Mouse (Mus musculus) erythroblast, embryonic 14.5 days (primary cell): ENCODE data around the gene Klf1.

Source experiments
- GATA1 ChIP-seq: IDR thresholded peaks from 2 replicates; pipeline ENCODE4 v1.6.1; 2012; ENCODE audit warnings: low read length, inconsistent platforms, mixed read lengths
- TAL1 ChIP-seq: IDR thresholded peaks from 3 replicates; pipeline ENCODE4 v1.6.1; 2012; ENCODE audit warnings: low read length, inconsistent platforms, mixed read lengths

DNA sequence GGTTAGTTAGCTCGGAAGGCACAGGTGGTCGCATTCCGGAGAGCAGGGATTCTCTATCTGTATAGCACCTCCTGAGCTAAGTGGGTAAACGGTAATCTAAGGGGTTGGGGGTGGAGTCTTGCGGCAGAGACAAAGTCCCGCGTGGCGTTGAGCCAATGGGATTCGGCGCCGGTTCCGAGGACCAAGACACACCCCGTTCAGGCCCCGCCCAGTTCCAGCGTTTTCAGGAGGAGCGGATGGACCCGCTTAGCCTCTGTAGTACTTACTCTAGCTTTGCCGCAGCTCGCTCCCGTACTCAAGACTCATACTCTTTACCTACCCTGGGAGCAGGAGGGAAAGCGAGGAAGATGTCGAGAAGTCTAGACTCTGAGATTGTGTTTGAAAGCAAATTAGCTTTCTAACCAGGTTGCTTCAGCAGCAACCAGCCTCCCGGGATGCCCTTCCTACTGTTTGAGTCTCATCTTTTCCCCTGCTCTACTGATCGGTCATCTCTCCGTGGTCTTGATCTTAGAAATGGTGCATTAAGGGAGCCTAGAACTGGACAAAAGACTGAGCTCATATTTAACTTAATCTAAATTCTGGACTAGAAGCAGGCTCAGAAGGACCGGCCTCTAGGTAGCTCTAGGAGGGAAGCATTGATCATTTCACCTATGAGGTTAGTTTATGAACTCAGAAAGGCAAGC, 42.9 kb downstream of the Klf1 start:
- no peak for TF ChIP-seq GATA1
- no peak for TF ChIP-seq TAL1
